Mouse (Mus musculus) mature B cell (primary cell): Measurements from ENCODE around the gene Dnah8.

Experiments used
- in situ Hi-C: fragments of 300-500 bp; cut with MboI; formaldehyde crosslinking; loops from 2 replicates; pipeline ENCODE4 v1.14.3; 2019

Gene Dnah8

GRCm38 (mm10) chr17:30880391-30880790 is 256.2 kb downstream of the Dnah8 start:
- in situ Hi-C loops: no loop called here

GRCm38 (mm10) chr17:30881001-30881400 is 256.8 kb downstream of the Dnah8 start:
- in situ Hi-C loops: no loop called here

GRCm38 (mm10) chr17:30882206-30882605 is 258.1 kb downstream of the Dnah8 start:
- in situ Hi-C loops: no loop called here

- in situ Hi-C loops: no loop called here
These were observed 259.4 kb downstream of the Dnah8 start for GRCm38 (mm10) chr17:30883534-30883933.

- in situ Hi-C loops: no loop called here
These were observed 267.9 kb downstream of the Dnah8 start for GRCm38 (mm10) chr17:30892086-30892485.

- in situ Hi-C loops: no loop called here
These were observed 268.6 kb downstream of the Dnah8 start for GRCm38 (mm10) chr17:30892730-30893129.

GRCm38 (mm10) chr17:30897075-30897474 is 272.9 kb downstream of the Dnah8 start:
- in situ Hi-C loops: no loop called here

GRCm38 (mm10) chr17:30901627-30902026 is 277.5 kb downstream of the Dnah8 start, which contains the start of gene Glp1r:
Gene Glp1r, plus strand, starts transcription at chr17:30901817.
- in situ Hi-C loops: no loop called here

GRCm38 (mm10) chr17:30904096-30904495 is 279.9 kb downstream of the Dnah8 start:
- in situ Hi-C loops: no loop called here

GRCm38 (mm10) chr17:30907577-30907976 is 283.4 kb downstream of the Dnah8 start:
- in situ Hi-C loops: no loop called here

GRCm38 (mm10) chr17:30910866-30911731 is 286.9 kb downstream of the Dnah8 start:
- in situ Hi-C loops: no loop called here

GRCm38 (mm10) chr17:30911732-30912088 is 287.6 kb downstream of the Dnah8 start:
- in situ Hi-C loops: no loop called here

- in situ Hi-C loops: no loop called here
These were observed 288.4 kb downstream of the Dnah8 start for GRCm38 (mm10) chr17:30912536-30912935.

GRCm38 (mm10) chr17:30914264-30914663 is 290.1 kb downstream of the Dnah8 start:
- in situ Hi-C loops: no loop called here

- in situ Hi-C loops: no loop called here
These were observed 299.4 kb downstream of the Dnah8 start for GRCm38 (mm10) chr17:30923566-30923965.
